Mouse (Mus musculus) cerebellum, adult 2 months (tissue): ENCODE measurements around the gene Shb. TPM values are rescaled to one million over a fixed set of nuclear protein-coding genes. Genes with fewer than 3 reads are reported as not detected.

ENCODE experiments used
- DNase-seq, 2 experiments: peaks; one replicate each; pipeline ENCODE4 v3.0.0; 2021
- H3K27ac ChIP-seq: fragments of 200-500 bp; 2 replicates; pipeline ENCODE4 v1.5.1; 2012; ENCODE audit warnings: low read length, control low read depth, inconsistent platforms; ENCODE audit not compliant: insufficient read depth
- H3K27me3 ChIP-seq: fragments of 200-500 bp; 2 replicates; pipeline ENCODE4 v1.6.1; 2012; ENCODE audit warnings: inconsistent platforms, mild to moderate bottlenecking, low read length, moderate library complexity; ENCODE audit not compliant: control insufficient read depth, insufficient read depth
- H3K4me1 ChIP-seq: fragments of 200-500 bp; 2 replicates; pipeline ENCODE4 v1.6.1; 2011; ENCODE audit warnings: low read length; ENCODE audit not compliant: control insufficient read depth, insufficient read depth
- H3K4me3 ChIP-seq: fragments of 200-500 bp; replicated peaks from 2 replicates; pipeline ENCODE3; 2011; ENCODE audit warnings: mild to moderate bottlenecking, low read depth, low read length, control low read depth; ENCODE audit not compliant: insufficient read depth
- CTCF ChIP-seq: fragments of 200-500 bp; IDR thresholded peaks from 2 replicates; pipeline ENCODE4 v1.5.1; 2011; ENCODE audit warnings: low read depth, mild to moderate bottlenecking, control low read depth, low read length, moderate library complexity, borderline replicate concordance; ENCODE audit not compliant: insufficient read depth
- POLR2A ChIP-seq: fragments of 200-500 bp; IDR thresholded peaks from 2 replicates; pipeline ENCODE4 v1.6.1; 2011; ENCODE audit warnings: low read length, control low read depth, borderline replicate concordance; ENCODE audit not compliant: insufficient read depth
- WGBS: fragments of 180-500 bp; shearing (Covaris S2); methylation state at CpG from one replicate; pipeline ENCODE4 v1.1.7; 2018; 5-methylcytosine and 5-hydroxymethylcytosine counted together
- polyA plus RNA-seq: library from polyadenylated mRNA; depleted of rRNA; stranded (reverse); fragments of >200 nt; gene quantifications from 2 replicates; pipeline ENCODE4 v1.2.3, GENCODE M21; 2012

Shb gene
- polyA plus RNA-seq, 1 experiment = 8.3 TPM

DNA sequence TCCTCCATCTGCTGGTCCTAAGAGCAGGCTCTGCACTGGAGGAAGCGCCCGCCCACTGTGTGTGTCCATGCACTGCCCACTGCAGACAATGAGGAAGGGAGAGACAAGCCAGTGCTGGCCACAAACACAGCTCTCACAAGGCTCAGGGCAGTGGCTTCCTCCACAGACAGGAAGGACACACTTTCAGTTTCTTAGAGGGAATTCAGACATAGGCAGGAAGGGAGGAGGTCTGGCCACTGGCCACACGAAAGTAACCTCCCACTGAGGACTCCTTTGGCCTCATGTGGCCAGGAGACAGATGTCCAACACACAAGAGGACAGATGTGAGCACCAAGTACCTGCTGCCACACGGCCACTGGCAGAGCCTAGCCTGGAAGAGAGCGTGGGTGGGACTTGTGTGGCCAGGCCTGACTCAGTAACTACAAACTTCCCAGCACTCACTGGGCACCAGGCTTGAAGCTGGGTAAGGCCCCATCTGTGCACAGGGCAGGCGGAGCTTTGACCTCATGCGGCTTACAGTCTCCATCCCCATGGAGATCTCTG is 79.6 kb downstream of the Shb start:
- 69% methylated on average over 7 of the region's 7 CpGs for WGBS
- TF ChIP-seq POLR2A (no peak), CTCF (no peak)
- Histone ChIP-seq H3K27me3 (no peaks in the 10 kb centered on the region; the same call in 1 of the 2 replicates), H3K4me1 (no peaks in the 10 kb centered on the region; the same call in 1 of the 2 replicates), H3K4me3 (no peak overlapping the region), H3K27ac (no peak overlapping the region)
- DNase-seq = no peak

DNA sequence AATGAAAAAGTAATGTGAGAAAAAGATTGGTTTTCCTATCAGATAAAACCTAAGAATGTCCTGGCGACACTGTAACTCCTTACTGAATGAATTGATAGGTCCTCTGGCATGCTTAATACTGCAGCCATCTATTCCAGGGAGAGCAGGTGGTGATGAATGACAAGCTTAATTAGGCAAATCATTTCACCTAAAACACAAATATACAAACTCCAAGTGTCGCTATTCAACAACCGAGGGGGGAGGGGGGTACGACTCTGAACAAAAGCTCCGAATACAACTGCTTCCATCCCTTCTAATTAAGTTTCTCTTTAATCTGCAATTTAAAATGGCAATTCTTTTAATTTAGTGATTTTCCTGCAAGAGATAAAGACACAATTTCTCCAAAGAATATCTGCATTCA is 83.3 kb downstream of the Shb start:
- Histone ChIP-seq H3K27ac (no peak overlapping the region), H3K4me1 (no peaks in the 10 kb centered on the region; the same call in 1 of the 2 replicates), H3K4me3 (no peak overlapping the region), H3K27me3 (no peaks in the 10 kb centered on the region; the same call in 1 of the 2 replicates)
- TF ChIP-seq CTCF = no peak
- TF ChIP-seq POLR2A = no peak
- DNase-seq = no peak
- 67% methylated on average over 5 of the region's 5 CpGs for WGBS

DNA sequence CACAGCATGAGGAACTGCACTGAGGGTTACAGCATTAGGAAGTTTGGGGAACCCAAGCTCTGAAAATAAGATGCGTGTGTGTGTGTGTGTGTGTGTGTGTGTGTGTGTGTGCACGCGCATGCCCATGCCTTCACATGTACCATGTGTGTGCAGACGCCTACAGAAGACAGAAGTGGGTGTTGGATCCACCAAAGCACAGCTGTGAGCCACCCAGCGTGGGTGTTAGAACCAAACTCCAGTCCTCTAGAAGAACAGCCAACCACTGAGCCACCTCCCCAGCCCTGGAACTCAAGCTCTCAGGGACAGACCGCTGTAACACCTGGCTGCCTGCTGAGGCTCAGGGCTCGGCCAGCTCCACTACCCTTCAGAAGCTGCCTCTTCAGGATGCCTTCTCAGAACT is 83.8 kb downstream of the Shb start:
- DNase-seq = no peak

DNA sequence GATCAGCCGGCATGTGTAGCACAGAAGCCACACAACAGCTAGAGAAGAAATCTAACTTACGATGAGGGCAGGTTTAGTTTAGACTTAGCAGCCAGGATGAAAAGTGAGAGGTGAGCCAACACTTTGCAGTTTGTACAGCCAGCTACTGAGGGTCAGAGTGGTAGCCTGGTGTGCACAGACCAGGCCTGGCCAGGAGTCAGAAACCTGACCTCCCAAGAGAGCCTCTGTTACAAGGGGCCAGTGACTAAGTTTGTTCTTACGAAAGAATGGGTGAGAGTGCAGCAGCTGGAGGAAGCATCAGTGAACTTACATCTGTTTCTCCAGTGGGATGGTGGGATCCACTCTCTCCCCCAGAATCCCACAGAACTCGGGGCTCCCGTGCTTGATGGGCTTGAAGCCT is 85.1 kb downstream of the Shb start:
- no peak for DNase-seq
- Histone ChIP-seq H3K4me3 (no peak overlapping the region), H3K27ac (no peak overlapping the region), H3K27me3 (no peaks in the 10 kb centered on the region; the same call in 1 of the 2 replicates), H3K4me1 (no peaks in the 10 kb centered on the region; the same call in 1 of the 2 replicates)
- no peak for TF ChIP-seq CTCF
- 88% methylated on average over 5 of the region's 5 CpGs for WGBS

More for the DNA sequence above, 83.8 kb downstream of the Shb start:
- Histone ChIP-seq H3K27ac (no peak overlapping the region), H3K27me3 (no peaks in the 10 kb centered on the region; the same call in 1 of the 2 replicates), H3K4me3 (no peak overlapping the region), H3K4me1 (no peaks in the 10 kb centered on the region; the same call in 1 of the 2 replicates)
- TF ChIP-seq CTCF = no peak
- no peak for TF ChIP-seq POLR2A
- WGBS = 88% methylated on average over 7 of the region's 7 CpGs

DNA sequence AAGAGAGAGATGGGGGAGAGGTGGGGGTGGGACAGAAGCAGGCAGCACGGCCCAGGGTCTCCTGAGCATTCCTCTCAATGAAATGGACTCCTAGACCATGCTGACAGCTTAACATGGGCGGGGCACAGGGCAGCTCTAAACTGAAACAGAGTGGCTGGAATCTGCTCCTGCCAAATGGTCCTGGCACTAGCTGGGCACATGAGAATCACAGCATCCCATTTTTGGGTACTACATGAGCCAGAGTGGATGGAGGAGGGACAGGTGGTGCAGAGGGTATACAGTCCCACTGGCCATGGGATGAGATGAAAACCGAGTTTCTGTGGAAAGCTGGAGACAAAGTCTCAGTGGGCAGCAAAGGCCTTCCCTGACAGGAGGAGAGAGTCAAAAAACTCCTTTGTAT is 87.0 kb downstream of the Shb start:
- Histone ChIP-seq H3K4me3 (no peak overlapping the region), H3K27ac (no peak overlapping the region), H3K27me3 (no peaks in the 10 kb centered on the region; the same call in 1 of the 2 replicates), H3K4me1 (no peaks in the 10 kb centered on the region; the same call in 1 of the 2 replicates)
- 38% methylated on average over 3 of the region's 3 CpGs for WGBS
- no peak for DNase-seq
- TF ChIP-seq CTCF (no peak), POLR2A (no peak)

DNA sequence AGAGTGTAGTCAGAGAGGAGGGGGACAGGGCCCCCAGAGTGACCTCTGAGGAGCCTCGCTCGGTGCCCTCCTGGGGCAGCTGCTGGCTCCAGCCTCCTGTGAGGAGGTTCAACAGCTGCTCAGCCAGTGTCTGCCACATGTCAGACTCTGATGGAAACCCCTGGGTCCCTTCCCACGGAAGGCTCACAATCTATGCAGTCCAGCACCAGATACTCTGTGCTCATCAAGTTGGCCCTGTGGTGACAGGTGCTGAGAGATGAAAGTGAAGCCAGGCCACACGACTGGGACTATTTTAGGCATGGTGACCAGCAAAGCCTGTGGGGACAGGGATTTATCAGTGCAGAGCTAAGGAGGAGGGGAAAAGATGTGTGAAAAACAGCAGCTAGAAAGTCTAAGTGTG is 87.5 kb downstream of the Shb start:
- Histone ChIP-seq H3K4me3 (no peak overlapping the region), H3K27ac (no peak overlapping the region), H3K27me3 (no peaks in the 10 kb centered on the region; the same call in 1 of the 2 replicates), H3K4me1 (no peaks in the 10 kb centered on the region)
- TF ChIP-seq POLR2A (no peak), CTCF (no peak)
- DNase-seq = no peak
- WGBS = 37% methylated on average over 4 of the region's 4 CpGs

DNA sequence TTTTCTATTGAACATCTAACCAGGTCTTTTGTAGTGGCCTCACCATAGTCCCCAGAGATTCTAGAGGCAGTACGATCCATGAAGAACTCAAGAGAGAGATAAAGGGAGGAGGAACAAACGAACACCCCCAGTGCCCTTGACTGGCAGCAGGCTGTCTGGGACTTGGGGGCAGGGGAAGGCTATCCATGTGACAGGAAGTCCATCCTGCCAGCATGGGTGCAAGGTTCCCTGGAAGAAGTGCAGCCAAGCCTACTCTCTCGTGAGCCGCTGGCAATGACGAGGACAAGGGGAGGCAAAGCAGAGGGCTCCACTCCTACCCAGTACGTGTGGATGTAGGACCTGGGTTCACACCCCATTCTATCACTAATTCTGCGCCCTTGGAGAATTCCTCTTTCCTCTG is 88.6 kb downstream of the Shb start:
- no peaks in the 10 kb centered on the region; the same call in 1 of the 2 replicates for H3K27me3 ChIP-seq
- no peak overlapping the region for H3K27ac ChIP-seq
- no peak overlapping the region for H3K4me3 ChIP-seq
- no peak for DNase-seq
- H3K4me1 ChIP-seq = no peaks in the 10 kb centered on the region
- 89% methylated on average over 7 of the region's 7 CpGs for WGBS
- TF ChIP-seq CTCF (no peak), POLR2A (no peak)

DNA sequence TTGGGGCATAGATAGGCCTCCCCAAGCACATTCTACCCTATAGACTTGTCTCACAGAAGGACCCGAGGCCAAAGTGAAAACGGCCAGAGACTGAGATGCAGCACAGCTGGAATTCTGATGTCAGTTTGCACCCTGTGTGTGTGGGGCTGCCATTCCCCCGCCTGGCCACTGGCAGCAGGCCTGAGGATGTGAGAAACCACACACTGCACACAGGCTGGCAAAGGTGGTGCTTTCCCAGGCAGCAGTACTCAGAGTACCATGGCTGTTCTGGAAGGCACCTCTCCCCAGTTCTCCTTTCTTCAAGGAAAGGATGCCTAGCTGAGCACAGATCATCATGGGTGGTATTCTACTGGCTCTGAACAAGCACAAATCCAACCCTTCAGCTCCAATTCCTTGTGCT is 90.0 kb downstream of the Shb start:
- no peak for DNase-seq
- Histone ChIP-seq H3K27ac (no peak overlapping the region), H3K4me1 (no peaks in the 10 kb centered on the region), H3K27me3 (no peaks in the 10 kb centered on the region; the same call in 1 of the 2 replicates), H3K4me3 (no peak overlapping the region)
- TF ChIP-seq CTCF = no peak
- TF ChIP-seq POLR2A = no peak
- whole genome bisulfite sequencing = 53% methylated on average over 3 of the region's 3 CpGs
